Mouse (Mus musculus) gastrocnemius, postnatal 14 days (tissue): ENCODE measurements at regions not wholly inside any gene's neighbourhood (a gene's known extent, or its start where the extent isn't known, plus 50 kb on each side); places are given as distances from the start of the nearest gene placed in this dataset.

Source experiments
- DNase-seq: peaks from one replicate; pipeline ENCODE4 v3.0.0; 2021; ENCODE audit warnings: mixed read lengths
- intact Hi-C: fragments of 180-260 bp; cut with DNase I; formaldehyde crosslinking; loops from one replicate; pipeline ENCODE4 v1.15.1; 2025; ENCODE audit warnings: low total_unique reads

- intact Hi-C loops: no loop called here
- no peak for DNase-seq
These were observed 212.4 kb downstream of the Srbd1 start for GRCm38 (mm10) chr17:85932360-85933132.

GRCm38 (mm10) chr17:85931955-85932354 lies 213.0 kb downstream of the Srbd1 start:
- no peak for DNase-seq
- intact Hi-C loops: no loop called here

GRCm38 (mm10) chr17:85930789-85931188 lies 214.2 kb downstream of the Srbd1 start:
- no peak for DNase-seq
- intact Hi-C loops: no loop called here

GRCm38 (mm10) chr17:85930331-85930730 lies 214.6 kb downstream of the Srbd1 start:
- no peak for DNase-seq
- intact Hi-C loops: no loop called here

GRCm38 (mm10) chr17:85929699-85930286 lies 215.2 kb downstream of the Srbd1 start:
- no peak for DNase-seq
- intact Hi-C loops: no loop called here

- intact Hi-C loops: no loop called here
- no peak for DNase-seq
These were observed 216.4 kb downstream of the Srbd1 start for GRCm38 (mm10) chr17:85928543-85928942.

- intact Hi-C loops: no loop called here
- DNase-seq: no peak
These were observed 217.7 kb downstream of the Srbd1 start for GRCm38 (mm10) chr17:85927261-85927660.

GRCm38 (mm10) chr17:85926044-85926443 lies 218.9 kb downstream of the Srbd1 start:
- intact Hi-C loops: no loop called here
- no peak for DNase-seq

- no peak for DNase-seq
- intact Hi-C loops: no loop called here
These were observed 223.7 kb downstream of the Srbd1 start for GRCm38 (mm10) chr17:85921219-85921673.

- intact Hi-C loops: no loop called here
- no peak for DNase-seq
These were observed 225.1 kb downstream of the Srbd1 start for GRCm38 (mm10) chr17:85919868-85920267.

- no peak for DNase-seq
- intact Hi-C loops: no loop called here
These were observed 227.8 kb upstream of the Six2 start for GRCm38 (mm10) chr17:85915870-85916269.

- no peak for DNase-seq
- intact Hi-C loops: no loop called here
These were observed 226.0 kb upstream of the Six2 start for GRCm38 (mm10) chr17:85914062-85914461.

GRCm38 (mm10) chr17:85908709-85909108 lies 220.6 kb upstream of the Six2 start:
- intact Hi-C loops: no loop called here
- no peak for DNase-seq

GRCm38 (mm10) chr17:85906597-85907187 lies 218.6 kb upstream of the Six2 start:
- intact Hi-C loops: no loop called here
- no peak for DNase-seq

GRCm38 (mm10) chr17:85902575-85902974 lies 214.5 kb upstream of the Six2 start:
- intact Hi-C loops: no loop called here
- no peak for DNase-seq

GRCm38 (mm10) chr17:85899096-85899495 lies 211.0 kb upstream of the Six2 start:
- intact Hi-C loops: no loop called here
- no peak for DNase-seq

- intact Hi-C loops: no loop called here
- DNase-seq: no peak
These were observed 207.9 kb upstream of the Six2 start for GRCm38 (mm10) chr17:85895978-85896377.

- no peak for DNase-seq
- intact Hi-C loops: no loop called here
These were observed 203.2 kb upstream of the Six2 start for GRCm38 (mm10) chr17:85891243-85891642.

GRCm38 (mm10) chr17:85889746-85890532 lies 201.9 kb upstream of the Six2 start:
- DNase-seq: no peak
- intact Hi-C loops: no loop called here
